Mouse (Mus musculus) intestine, embryonic 16.5 days (tissue): ENCODE data around the gene Nat8f2. TPM values are rescaled to one million over a fixed set of nuclear protein-coding genes. Genes with fewer than 3 reads are reported as not detected.
"Not testable (repeated sequence)": the region's sequence is repeated elsewhere in the genome, so short reads cannot be mapped to it uniquely, and the experiment has no call there.

Source experiments
- ATAC-seq: fragments of 200-750 bp; cut with Nextera tagmentation; 2 replicates; pipeline ENCODE4 v1.8.0; 2017; ENCODE audit warnings: moderate TSS enrichment, moderate library complexity
- H3K27ac ChIP-seq: fragments of 300-500 bp; sonication (generic); 2 replicates; pipeline ENCODE4 v1.5.1; 2014; ENCODE audit warnings: mild to moderate bottlenecking, low read length
- H3K27me3 ChIP-seq: fragments of 300-500 bp; sonication (generic); replicated peaks from 2 replicates; pipeline ENCODE4 v1.6.1; 2014; ENCODE audit warnings: low read length, control low read depth, mixed read lengths; ENCODE audit not compliant: control insufficient read depth, insufficient read depth
- H3K36me3 ChIP-seq: fragments of 300-500 bp; sonication (generic); 2 replicates; pipeline ENCODE4 v1.6.1; 2014; ENCODE audit warnings: low read length, control low read depth; ENCODE audit not compliant: control insufficient read depth, insufficient read depth
- H3K4me1 ChIP-seq: fragments of 300-500 bp; sonication (generic); 2 replicates; pipeline ENCODE4 v1.6.1; 2014; ENCODE audit warnings: low read length, control low read depth, mixed read lengths; ENCODE audit not compliant: control insufficient read depth, insufficient read depth
- H3K4me2 ChIP-seq: fragments of 300-500 bp; sonication (generic); 2 replicates; pipeline ENCODE4 v1.6.1; 2014; ENCODE audit warnings: low read depth, low read length, control low read depth
- H3K4me3 ChIP-seq: fragments of 300-500 bp; sonication (generic); 2 replicates; pipeline ENCODE4 v1.5.1; 2014; ENCODE audit warnings: mild to moderate bottlenecking, low read length
- H3K9ac ChIP-seq: fragments of 300-500 bp; sonication (generic); 2 replicates; pipeline ENCODE4 v1.6.1; 2014; ENCODE audit warnings: low read depth, low read length
- H3K9me3 ChIP-seq: fragments of 300-500 bp; sonication (generic); 2 replicates; pipeline ENCODE4 v1.6.1; 2016; ENCODE audit warnings: low read length, control low read depth; ENCODE audit not compliant: control insufficient read depth
- WGBS: fragments of 180-500 bp; shearing (Covaris S2); extraction: QIAGEN DNeasy Blood & Tissue Kit; methylation state at CpG from one replicate; pipeline ENCODE4 v1.1.7; 2014; 5-methylcytosine and 5-hydroxymethylcytosine counted together
- polyA plus RNA-seq: library from polyadenylated mRNA; unstranded; fragments of >200 nt; fragmentation: Nextera tagmentation; extraction: Ambion mirVana; gene quantifications from 2 replicates; pipeline ENCODE4 v1.2.1, GENCODE M21; 2015

The Nat8f2 gene
- polyA plus RNA-seq: 0.04 TPM in 1 of 2 replicates, not detected in the other

DNA sequence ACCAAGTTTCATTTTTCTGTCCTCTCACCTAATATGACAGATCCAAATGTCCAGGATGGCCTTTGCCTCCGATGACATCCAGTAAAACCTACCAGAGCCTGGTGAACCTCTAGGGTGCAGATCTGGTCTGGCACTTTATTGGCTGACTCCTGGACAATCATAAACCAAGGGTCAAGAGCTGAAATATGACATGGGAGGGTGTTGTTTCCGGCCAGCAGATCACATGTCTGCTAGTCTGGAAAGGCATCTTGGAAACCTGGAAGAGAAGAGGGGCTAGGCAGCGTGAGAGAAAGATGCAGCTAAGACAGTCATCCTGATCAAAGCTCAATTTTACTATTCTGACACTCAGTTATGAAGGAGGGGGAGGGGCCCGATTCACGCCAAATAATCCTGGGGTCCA lies at the start of gene Nat8f2:
TSS of gene Nat8f2 (minus strand) at position 153 of the 400 bp plus-strand sequence.
- not testable (repeated sequence) for H3K4me1 ChIP-seq, H3K36me3 ChIP-seq, H3K4me2 ChIP-seq, H3K9me3 ChIP-seq, H3K9ac ChIP-seq, H3K27ac ChIP-seq, ATAC-seq, H3K4me3 ChIP-seq, H3K27me3 ChIP-seq
- 64% methylated on average over 5 of the region's 5 CpGs for WGBS

DNA sequence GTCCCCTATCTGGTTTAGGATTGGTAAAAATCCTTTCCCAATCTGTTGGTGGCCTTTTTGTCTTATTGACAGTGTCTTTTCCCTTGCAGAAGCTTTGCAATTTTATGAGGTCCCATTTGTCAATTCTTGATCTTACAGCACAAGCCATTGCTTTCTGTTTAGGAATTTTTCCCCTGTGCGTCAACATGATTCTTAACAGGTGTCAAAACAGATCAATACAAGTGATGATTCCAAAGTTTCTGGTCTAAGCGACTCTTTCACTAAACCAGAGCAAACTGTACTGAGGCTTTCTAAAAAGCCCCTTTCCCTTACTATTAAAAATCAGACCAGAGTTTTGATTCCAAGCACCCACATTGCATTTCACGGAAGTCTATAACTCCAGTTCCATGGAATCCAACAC lies 49.4 kb upstream of the Nat8f2 start:
- H3K9ac ChIP-seq, H3K4me1 ChIP-seq, H3K27ac ChIP-seq, H3K4me2 ChIP-seq, ATAC-seq, H3K36me3 ChIP-seq, H3K4me3 ChIP-seq, H3K27me3 ChIP-seq, H3K9me3 ChIP-seq: not testable (repeated sequence)
- 94% methylated on average over 3 of the region's 3 CpGs for WGBS

- Histone ChIP-seq H3K27ac (peak overlapping the region; percentile 94), H3K4me1 (peaks cover 7% of the 10 kb centered on the region), H3K9me3 (no peaks in the 10 kb centered on the region), H3K36me3 (no peaks in the 10 kb centered on the region), H3K27me3 (no peaks in the 10 kb centered on the region), H3K4me2 (peak overlapping the region; percentile 71), H3K9ac (peak overlapping the region; percentile 85), H3K4me3 (peak overlapping the region; percentile 70)
- 70% methylated on average over 6 of the region's 6 CpGs for WGBS
- ATAC-seq: no peak
Observed at GRCm38 (mm10) chr6:85916596-85916995, 47.6 kb upstream of the Nat8f2 start.

DNA sequence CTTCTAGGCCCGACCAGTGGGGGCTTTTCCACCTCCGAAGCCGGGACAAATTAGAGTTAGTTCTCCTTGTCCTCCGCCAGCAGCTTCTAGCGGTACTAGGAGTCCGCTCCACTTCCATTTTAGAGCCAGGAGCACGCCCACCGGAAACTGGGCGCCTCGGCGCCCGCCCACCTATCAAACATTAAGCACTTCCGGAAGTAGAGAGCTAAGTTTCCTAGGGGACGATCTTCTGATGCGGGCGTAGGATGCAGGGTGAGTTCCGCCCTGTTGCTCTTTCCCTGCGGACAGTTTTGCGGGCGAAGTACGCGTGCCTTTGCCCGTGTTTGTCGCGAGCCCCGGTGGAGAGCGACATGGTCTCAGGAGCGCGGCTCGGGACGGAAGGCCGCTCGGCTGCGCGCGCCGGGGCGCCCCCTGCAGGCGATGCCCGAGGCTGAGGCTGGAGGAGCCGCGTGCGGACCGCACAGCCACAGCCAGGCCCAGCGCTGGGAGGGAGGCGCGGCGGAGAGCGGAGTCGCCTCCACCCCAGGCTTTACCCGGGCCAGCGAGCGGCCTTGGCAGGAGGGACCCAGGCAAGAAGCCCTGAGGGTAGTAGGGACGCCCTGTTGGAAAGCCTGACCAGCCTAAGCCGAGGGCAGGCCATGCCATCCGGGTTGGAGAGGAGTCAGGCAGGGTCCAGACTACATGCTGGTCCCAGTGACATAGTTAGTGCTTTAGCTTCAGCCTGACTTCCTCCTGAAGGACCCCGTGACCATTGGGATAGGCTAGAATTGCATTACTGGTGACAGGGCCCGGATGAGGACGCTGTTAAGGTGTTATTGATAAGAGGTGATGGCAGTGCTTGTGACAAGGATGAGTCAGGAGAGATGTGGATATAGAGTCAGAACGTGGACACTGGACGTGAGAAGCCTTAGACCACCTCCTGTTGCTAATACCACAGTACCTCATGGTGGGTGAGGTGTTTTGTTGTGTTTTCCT lies 46.9 kb upstream of the Nat8f2 start, which contains the start of gene Nat8f1:
TSS of gene Nat8f1 (minus strand) at position 149 of the 975 bp plus-strand sequence.
- under 1% methylated on average over 61 of the region's 61 CpGs for WGBS
- Histone ChIP-seq H3K4me3 (peak within 1 kb of the TSS; percentile 70), H3K4me2 (peak within 1 kb of the TSS; percentile 76), H3K9ac (peak within 1 kb of the TSS; percentile 85), H3K27ac (peak within 1 kb of the TSS; percentile 94)
- H3K27me3 ChIP-seq, H3K4me1 ChIP-seq, H3K9me3 ChIP-seq, H3K36me3 ChIP-seq: not testable (repeated sequence)
- ATAC-seq: peak; percentile 99

DNA sequence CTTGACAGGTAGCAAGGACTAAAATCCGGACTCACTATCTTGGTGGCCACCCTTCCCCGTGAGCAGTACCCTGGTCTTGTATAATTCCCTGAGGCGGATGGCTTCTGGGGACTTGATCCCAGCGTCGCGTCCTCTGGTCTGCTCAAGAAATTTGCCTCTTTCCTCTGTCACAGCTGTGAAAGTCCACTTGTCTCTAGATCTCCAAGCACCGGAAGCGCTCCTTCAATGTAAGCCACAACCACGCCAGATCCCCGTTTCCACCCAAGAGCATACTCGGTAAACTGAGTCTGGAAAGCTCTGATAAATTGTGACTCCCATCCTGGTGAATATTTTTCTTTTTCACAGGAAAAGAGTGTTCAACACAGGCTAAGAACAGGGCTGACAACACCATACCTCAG lies 46.2 kb upstream of the Nat8f2 start:
- Histone ChIP-seq H3K4me2 (peak overlapping the region; percentile 76), H3K4me1 (peaks cover 7% of the 10 kb centered on the region), H3K4me3 (peak overlapping the region; percentile 70), H3K36me3 (no peaks in the 10 kb centered on the region), H3K9ac (peak overlapping the region; percentile 85), H3K27ac (peak overlapping the region; percentile 94), H3K9me3 (no peaks in the 10 kb centered on the region), H3K27me3 (no peaks in the 10 kb centered on the region)
- ATAC-seq: peak; percentile 17
- WGBS: 6% methylated on average over 11 of the region's 11 CpGs

DNA sequence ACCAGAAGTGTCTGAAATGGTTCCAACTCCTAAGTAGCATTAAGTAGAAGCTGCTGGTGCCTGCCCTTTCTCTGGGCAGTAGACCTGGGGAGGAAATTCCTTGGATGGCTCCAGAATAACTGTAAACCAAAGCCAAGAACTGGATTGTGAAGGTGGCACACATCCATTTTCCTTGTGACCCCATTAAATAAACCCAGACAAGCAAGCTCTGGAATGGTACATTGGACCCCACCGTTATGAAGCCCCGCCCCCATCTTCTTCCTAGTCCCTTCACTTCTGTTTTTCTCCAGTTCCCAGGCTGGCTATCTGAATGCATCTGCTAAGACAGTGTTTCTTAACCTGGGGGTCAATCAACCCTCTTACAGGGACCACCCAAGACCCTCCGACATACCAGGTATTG lies 42.6 kb upstream of the Nat8f2 start, which contains the start of gene Tprkb:
TSS of gene Tprkb (plus strand) at position 279 of the 400 bp plus-strand sequence.
- H3K36me3 ChIP-seq: no peaks in the 10 kb centered on the region
- WGBS: 77% methylated on average over 3 of the region's 3 CpGs
- H3K4me2 ChIP-seq: no peak within 1 kb of the TSS
- H3K9me3 ChIP-seq: no peaks in the 10 kb centered on the region
- no peaks in the 10 kb centered on the region for H3K27me3 ChIP-seq
- no peak for ATAC-seq
- H3K27ac ChIP-seq: no peak within 1 kb of the TSS
- no peak within 1 kb of the TSS for H3K9ac ChIP-seq
- peaks cover 7% of the 10 kb centered on the region for H3K4me1 ChIP-seq
- H3K4me3 ChIP-seq: no peak within 1 kb of the TSS

- Histone ChIP-seq H3K27ac (no peak overlapping the region), H3K36me3 (no peaks in the 10 kb centered on the region), H3K4me3 (no peak overlapping the region), H3K27me3 (no peaks in the 10 kb centered on the region), H3K4me1 (peaks cover 1% of the 10 kb centered on the region; the same call in 1 of the 2 replicates), H3K9ac (no peak overlapping the region), H3K4me2 (no peak overlapping the region), H3K9me3 (no peaks in the 10 kb centered on the region)
- WGBS: 90% methylated on average over 1 of the region's 1 CpGs
- no peak for ATAC-seq
Observed at GRCm38 (mm10) chr6:85909704-85910103, 40.7 kb upstream of the Nat8f2 start.

GRCm38 (mm10) chr6:85908341-85908740 lies 39.4 kb upstream of the Nat8f2 start:
- Histone ChIP-seq H3K27me3 (no peaks in the 10 kb centered on the region), H3K4me3 (no peak overlapping the region), H3K4me2 (no peak overlapping the region), H3K27ac (no peak overlapping the region), H3K9ac (no peak overlapping the region), H3K9me3 (no peaks in the 10 kb centered on the region), H3K4me1 (no peaks in the 10 kb centered on the region), H3K36me3 (no peaks in the 10 kb centered on the region)
- WGBS: 64% methylated on average over 3 of the region's 3 CpGs
- no peak for ATAC-seq

GRCm38 (mm10) chr6:85906911-85907351 lies 38.0 kb upstream of the Nat8f2 start:
- 82% methylated on average over 2 of the region's 2 CpGs for WGBS
- not testable (repeated sequence) for H3K4me3 ChIP-seq, H3K27me3 ChIP-seq, H3K4me1 ChIP-seq, H3K36me3 ChIP-seq, H3K9ac ChIP-seq, H3K4me2 ChIP-seq, ATAC-seq, H3K9me3 ChIP-seq, H3K27ac ChIP-seq
